Mouse (Mus musculus) small intestine, adult 2 months (tissue): ENCODE results near the gene Gm17324. TPM values are rescaled to one million over a fixed set of nuclear protein-coding genes. Genes with fewer than 3 reads are reported as not detected.

ENCODE experiments used
- H3K27ac ChIP-seq: fragments of 200-500 bp; 2 replicates; pipeline ENCODE4 v1.5.1; 2012; ENCODE audit warnings: low read depth, low read length, control low read depth, inconsistent platforms; ENCODE audit not compliant: insufficient read depth
- H3K27me3 ChIP-seq: fragments of 200-500 bp; 2 replicates; pipeline ENCODE4 v1.6.1; 2012; ENCODE audit warnings: mild to moderate bottlenecking, moderate library complexity, low read length, inconsistent platforms; ENCODE audit not compliant: control insufficient read depth, insufficient read depth
- H3K36me3 ChIP-seq: fragments of 200-500 bp; 2 replicates; pipeline ENCODE4 v1.6.1; 2012; ENCODE audit warnings: mild to moderate bottlenecking, low read length, control low read depth, inconsistent platforms; ENCODE audit not compliant: control insufficient read depth, insufficient read depth
- H3K4me1 ChIP-seq: fragments of 200-500 bp; 2 replicates; pipeline ENCODE4 v1.6.1; 2012; ENCODE audit warnings: low read length, inconsistent platforms, mixed read lengths; ENCODE audit not compliant: control insufficient read depth, insufficient read depth, insufficient read length
- H3K4me3 ChIP-seq: fragments of 200-500 bp; 2 replicates; pipeline ENCODE4 v1.5.1; 2012; ENCODE audit warnings: low read depth, mild to moderate bottlenecking, control low read depth, inconsistent platforms, low read length, moderate library complexity
- CTCF ChIP-seq: fragments of 200-500 bp; IDR thresholded peaks from 2 replicates; pipeline ENCODE4 v1.5.1; 2012; ENCODE audit warnings: low read depth, mild to moderate bottlenecking, control low read depth, inconsistent platforms, low read length, moderate library complexity, mixed read lengths; ENCODE audit not compliant: insufficient replicate concordance, insufficient read length; ENCODE audit errors: extremely low read depth
- POLR2A ChIP-seq: fragments of 200-500 bp; IDR thresholded peaks from 2 replicates; pipeline ENCODE4 v1.6.1; 2012; ENCODE audit warnings: low read depth, mild to moderate bottlenecking, control low read depth, inconsistent platforms, low read length, moderate library complexity
- WGBS: fragments of 180-500 bp; shearing (Covaris S2); methylation state at CpG from one replicate; pipeline ENCODE4 v1.1.7; 2018; 5-methylcytosine and 5-hydroxymethylcytosine counted together
- polyA plus RNA-seq: library from polyadenylated mRNA; depleted of rRNA; stranded (reverse); fragments of >200 nt; gene quantifications from 2 replicates; pipeline ENCODE4 v1.2.3, GENCODE M21; 2012

The Gm17324 gene
- polyA plus RNA-seq, 1 experiment = not detected

GRCm38 (mm10) chr9:78476531-78477020 is 28.0 kb upstream of the Gm17324 start:
- TF ChIP-seq POLR2A (no peak), CTCF (no peak)
- H3K27me3 ChIP-seq = no peaks in the 10 kb centered on the region
- H3K27ac ChIP-seq = no peak overlapping the region

GRCm38 (mm10) chr9:78475873-78476272 is 27.3 kb upstream of the Gm17324 start:
- Histone ChIP-seq H3K27me3 (no peaks in the 10 kb centered on the region), H3K27ac (no peak overlapping the region), H3K4me3 (no peak overlapping the region), H3K36me3 (peaks cover 47% of the 10 kb centered on the region), H3K4me1 (no peaks in the 10 kb centered on the region)
- 78% methylated on average over 4 of the region's 4 CpGs for WGBS
- TF ChIP-seq CTCF (no peak), POLR2A (no peak)

More at GRCm38 (mm10) chr9:78476531-78477020, 28.0 kb upstream of the Gm17324 start:
- Histone ChIP-seq H3K4me3 (no peak overlapping the region), H3K4me1 (no peaks in the 10 kb centered on the region), H3K36me3 (peaks cover 43% of the 10 kb centered on the region)
- WGBS = 38% methylated on average over 1 of the region's 1 CpGs

- Histone ChIP-seq H3K27me3 (no peaks in the 10 kb centered on the region), H3K27ac (no peak overlapping the region), H3K4me1 (no peaks in the 10 kb centered on the region), H3K36me3 (peaks cover 48% of the 10 kb centered on the region), H3K4me3 (no peak overlapping the region)
- TF ChIP-seq POLR2A = no peak
- TF ChIP-seq CTCF = no peak
- 84% methylated on average over 2 of the region's 2 CpGs for WGBS
Observed at GRCm38 (mm10) chr9:78475383-78475780, 26.8 kb upstream of the Gm17324 start.

GRCm38 (mm10) chr9:78474771-78475382 is 26.3 kb upstream of the Gm17324 start:
- Histone ChIP-seq H3K27ac (no peak overlapping the region), H3K27me3 (no peaks in the 10 kb centered on the region), H3K36me3 (peaks cover 48% of the 10 kb centered on the region), H3K4me1 (no peaks in the 10 kb centered on the region), H3K4me3 (no peak overlapping the region)
- TF ChIP-seq CTCF (no peak), POLR2A (no peak)
- WGBS = 79% methylated on average over 5 of the region's 5 CpGs

- WGBS = 72% methylated on average over 2 of the region's 2 CpGs
- H3K27ac ChIP-seq = no peak overlapping the region
- H3K4me3 ChIP-seq = no peak overlapping the region
- H3K4me1 ChIP-seq = no peaks in the 10 kb centered on the region
- TF ChIP-seq CTCF (no peak), POLR2A (no peak)
- peaks cover 43% of the 10 kb centered on the region for H3K36me3 ChIP-seq
- no peaks in the 10 kb centered on the region for H3K27me3 ChIP-seq
Observed at GRCm38 (mm10) chr9:78474270-78474669, 25.7 kb upstream of the Gm17324 start.

GRCm38 (mm10) chr9:78473588-78473987 is 25.0 kb upstream of the Gm17324 start:
- TF ChIP-seq POLR2A (no peak), CTCF (no peak)
- H3K27me3 ChIP-seq = no peaks in the 10 kb centered on the region
- no peak overlapping the region for H3K27ac ChIP-seq
- peaks cover 44% of the 10 kb centered on the region for H3K36me3 ChIP-seq
- 84% methylated on average over 8 of the region's 8 CpGs for WGBS
- H3K4me1 ChIP-seq = no peaks in the 10 kb centered on the region
- H3K4me3 ChIP-seq = no peak overlapping the region

GRCm38 (mm10) chr9:78465725-78466124 is 17.1 kb upstream of the Gm17324 start:
- WGBS = 85% methylated on average over 3 of the region's 3 CpGs
- TF ChIP-seq POLR2A (no peak), CTCF (no peak)
- Histone ChIP-seq H3K4me1 (no peaks in the 10 kb centered on the region), H3K36me3 (peaks cover 47% of the 10 kb centered on the region), H3K27ac (no peak overlapping the region), H3K27me3 (no peaks in the 10 kb centered on the region), H3K4me3 (no peak overlapping the region)
